Mouse (Mus musculus): ENCODE results near the gene Ghdc. TPM values are rescaled to one million over a fixed set of nuclear protein-coding genes. Genes with fewer than 3 reads are reported as not detected.

Gene Ghdc
- polyA plus RNA-seq, 1 experiment from 2014 or later: 9.6 TPM

DNA sequence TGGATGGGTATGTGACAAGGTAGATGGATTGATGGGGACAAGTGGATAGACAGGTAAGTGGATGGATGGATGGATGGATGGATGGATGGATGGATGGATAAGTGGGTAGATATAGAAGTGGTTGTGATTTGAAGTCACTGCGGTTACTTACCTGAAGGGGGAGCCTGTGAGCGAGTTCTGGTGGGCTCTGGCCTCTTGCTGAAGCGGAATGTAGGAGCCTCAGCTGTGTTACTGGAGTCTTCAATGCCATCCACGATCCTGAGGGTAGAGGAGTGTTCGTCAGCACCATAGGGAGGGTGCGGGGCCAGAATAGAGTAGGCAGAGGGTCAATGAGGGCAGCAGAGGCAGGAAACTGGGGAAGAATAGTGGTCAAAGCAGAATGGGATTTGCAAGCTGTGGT is 25.7 kb downstream of the Ghdc start:
- no peaks in the 10 kb centered on the region for H3K4me1 ChIP-seq (ENCODE audit: control insufficient read depth, insufficient read depth, low read depth, low read length)
- peak; percentile 51; the same call in 1 of the 2 replicates for ATAC-seq
- WGBS: 14% methylated on average over 6 of the region's 6 CpGs
- H3K9me3 ChIP-seq (ENCODE audit: control insufficient read depth, low read length): no peaks in the 10 kb centered on the region
- no peak overlapping the region for H3K4me3 ChIP-seq (ENCODE audit: low read length)
- H3K36me3 ChIP-seq (ENCODE audit: control insufficient read depth, insufficient read depth, low read length): peaks cover 17% of the 10 kb centered on the region
- H3K27me3 ChIP-seq (replicated peaks; ENCODE audit: control insufficient read depth, insufficient read depth, low read length): no peaks in the 10 kb centered on the region
- no peak overlapping the region for H3K4me2 ChIP-seq (ENCODE audit: low read length)
- H3K9ac ChIP-seq (ENCODE audit: low read depth, low read length): no peak overlapping the region; the same call in none of the 2 replicates
- no peak overlapping the region for H3K27ac ChIP-seq (ENCODE audit: low read depth, low read length)

DNA sequence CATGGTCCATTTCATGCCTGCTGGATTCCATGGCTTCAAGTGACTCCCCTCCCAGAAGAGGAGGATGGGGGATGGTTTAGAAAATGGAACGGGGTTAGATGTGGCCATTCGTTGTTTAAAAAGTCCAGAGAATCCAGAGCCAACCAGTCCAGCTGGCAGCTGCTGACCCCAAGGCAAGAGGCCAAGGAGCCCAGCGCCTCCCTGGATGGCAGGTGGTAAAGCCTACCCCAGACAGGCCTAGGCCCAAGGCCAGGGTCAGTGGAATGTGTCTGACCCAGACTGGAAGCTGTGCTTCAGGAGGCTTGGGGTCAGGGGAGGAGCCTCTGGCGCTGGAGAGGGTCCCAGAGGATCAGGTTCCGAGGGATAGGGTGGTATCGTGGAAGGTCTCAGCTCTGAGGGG is 29.4 kb downstream of the Ghdc start:
- 76% methylated on average over 6 of the region's 6 CpGs for WGBS
- no peak for ATAC-seq
- H3K9me3 ChIP-seq (ENCODE audit: control insufficient read depth, low read length): no peaks in the 10 kb centered on the region

DNA sequence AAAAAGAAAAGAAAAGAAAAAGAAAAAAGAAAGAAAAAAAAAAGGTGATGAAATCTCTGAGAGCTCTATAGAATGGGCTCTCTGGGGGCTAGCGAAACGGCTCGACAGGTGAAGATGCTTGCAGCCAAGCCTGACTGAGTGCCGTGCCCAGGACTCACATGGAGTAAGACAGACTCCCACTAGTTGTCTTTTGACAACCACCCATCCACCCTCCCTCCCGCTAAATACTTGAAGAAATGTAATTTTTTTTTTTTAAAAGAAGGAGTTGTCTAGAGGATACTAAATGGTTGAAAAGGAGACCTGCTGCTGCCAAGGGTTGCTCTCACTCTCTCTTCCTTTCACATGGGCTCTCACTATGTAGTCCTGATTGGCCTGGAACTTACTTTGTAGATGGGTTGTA is 32.0 kb downstream of the Ghdc start:
- ATAC-seq: no peak
- Histone ChIP-seq H3K9ac (ENCODE audit: low read depth, low read length) (peak overlapping the region; percentile 72), H3K36me3 (ENCODE audit: control insufficient read depth, insufficient read depth, low read length) (peaks cover 7% of the 10 kb centered on the region), H3K9me3 (ENCODE audit: control insufficient read depth, low read length) (no peaks in the 10 kb centered on the region), H3K4me3 (ENCODE audit: low read length) (peak overlapping the region; percentile 57), H3K27me3 (replicated peaks; ENCODE audit: control insufficient read depth, insufficient read depth, low read length) (no peaks in the 10 kb centered on the region), H3K27ac (ENCODE audit: low read depth, low read length) (peak overlapping the region; percentile 83), H3K4me1 (ENCODE audit: control insufficient read depth, insufficient read depth, low read depth, low read length) (peaks cover 18% of the 10 kb centered on the region), H3K4me2 (ENCODE audit: low read length) (peak overlapping the region; percentile 68)
- WGBS: 15% methylated on average over 5 of the region's 5 CpGs

More for the DNA sequence above, 29.4 kb downstream of the Ghdc start:
- H3K4me2 ChIP-seq (ENCODE audit: low read length): no peak overlapping the region
- no peaks in the 10 kb centered on the region for H3K27me3 ChIP-seq (replicated peaks; ENCODE audit: control insufficient read depth, insufficient read depth, low read length)
- H3K36me3 ChIP-seq (ENCODE audit: control insufficient read depth, insufficient read depth, low read length): peaks cover 12% of the 10 kb centered on the region
- peaks cover 12% of the 10 kb centered on the region for H3K4me1 ChIP-seq (ENCODE audit: control insufficient read depth, insufficient read depth, low read depth, low read length)
- H3K27ac ChIP-seq (ENCODE audit: low read depth, low read length): no peak overlapping the region
- H3K4me3 ChIP-seq (ENCODE audit: low read length): no peak overlapping the region
- no peak overlapping the region for H3K9ac ChIP-seq (ENCODE audit: low read depth, low read length)

DNA sequence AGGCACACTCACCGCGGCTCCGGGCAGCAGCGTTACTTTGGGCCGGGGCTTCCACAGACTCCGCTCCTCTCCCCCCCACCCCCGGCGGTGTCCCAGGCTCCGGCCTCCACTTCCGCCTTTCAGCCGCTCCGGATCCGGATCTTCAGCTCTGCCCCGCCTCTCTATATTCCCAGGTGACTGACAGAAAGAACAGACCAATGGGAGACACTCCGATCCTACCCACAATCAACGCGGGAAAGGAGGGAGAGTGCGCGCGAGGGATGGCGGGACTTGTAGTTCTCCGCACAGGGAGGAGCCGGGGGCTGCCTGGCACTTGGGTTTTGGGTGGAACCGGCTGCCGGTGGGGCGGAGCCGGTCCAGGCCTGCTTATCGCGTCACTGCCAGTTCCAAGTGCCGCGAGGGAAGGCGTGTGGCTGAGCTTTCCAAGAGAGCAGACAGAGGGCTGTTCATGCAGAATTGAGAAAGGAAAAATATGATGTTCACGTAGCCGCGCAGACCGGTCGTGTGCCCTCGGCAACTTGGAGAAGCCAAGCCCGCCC is 32.6 kb downstream of the Ghdc start, which contains the start of gene Rab5c:
Gene Rab5c (minus strand): TSS at position 150 of the 539 bp plus-strand sequence.
- whole genome bisulfite sequencing: under 1% methylated on average over 36 of the region's 39 CpGs

DNA sequence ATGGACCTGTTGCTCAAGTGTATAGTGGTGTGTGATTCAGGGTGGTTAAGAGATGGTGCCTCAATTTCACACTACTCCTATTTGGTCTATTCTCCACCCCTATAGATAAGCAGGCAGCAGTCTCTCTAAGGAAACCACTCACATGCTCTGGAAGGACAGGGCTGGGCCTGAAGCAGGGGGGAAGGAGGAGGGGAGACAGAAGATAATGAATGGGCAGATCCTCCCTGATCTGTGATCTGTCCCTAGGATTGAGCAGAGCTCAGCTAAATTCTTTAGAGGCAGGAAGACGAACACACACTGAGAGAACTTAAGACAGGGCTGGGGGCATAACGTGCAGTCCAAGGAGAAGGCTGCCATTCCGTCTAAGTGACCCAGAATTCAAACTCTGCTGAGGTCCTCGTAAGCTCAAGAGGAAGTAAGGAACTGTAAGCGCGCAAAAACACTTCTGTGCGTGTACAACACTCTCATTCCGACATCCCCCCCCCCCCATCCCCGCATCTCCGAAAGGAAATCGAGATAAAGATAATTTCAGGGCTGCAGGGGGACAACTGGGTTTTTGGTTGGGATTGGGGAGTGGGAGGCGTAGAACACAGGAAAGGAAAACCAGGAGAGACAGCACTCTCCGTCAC is 33.5 kb downstream of the Ghdc start:
- peak overlapping the region; percentile 37; the same call in 1 of the 2 replicates for H3K27ac ChIP-seq (ENCODE audit: low read depth, low read length)
- H3K4me2 ChIP-seq (ENCODE audit: low read length): peak overlapping the region; percentile 91
- H3K9me3 ChIP-seq (ENCODE audit: control insufficient read depth, low read length): no peaks in the 10 kb centered on the region
- peaks cover 18% of the 10 kb centered on the region for H3K4me1 ChIP-seq (ENCODE audit: control insufficient read depth, insufficient read depth, low read depth, low read length)
- peaks cover 7% of the 10 kb centered on the region for H3K36me3 ChIP-seq (ENCODE audit: control insufficient read depth, insufficient read depth, low read length)
- H3K9ac ChIP-seq (ENCODE audit: low read depth, low read length): peak overlapping the region; percentile 80
- no peaks in the 10 kb centered on the region for H3K27me3 ChIP-seq (replicated peaks; ENCODE audit: control insufficient read depth, insufficient read depth, low read length)
- ATAC-seq: no peak
- peak overlapping the region; percentile 57 for H3K4me3 ChIP-seq (ENCODE audit: low read length)
- WGBS: 3% methylated on average over 13 of the region's 13 CpGs

More for the DNA sequence above, 32.6 kb downstream of the Ghdc start, which contains the start of gene Rab5c:
- Histone ChIP-seq H3K27me3 (replicated peaks; ENCODE audit: control insufficient read depth, insufficient read depth, low read length) (no peaks in the 10 kb centered on the region), H3K36me3 (ENCODE audit: control insufficient read depth, insufficient read depth, low read length) (peaks cover 7% of the 10 kb centered on the region), H3K9ac (ENCODE audit: low read depth, low read length) (peak within 1 kb of the TSS; percentile 80), H3K4me3 (ENCODE audit: low read length) (peak within 1 kb of the TSS; percentile 57), H3K4me1 (ENCODE audit: control insufficient read depth, insufficient read depth, low read depth, low read length) (peaks cover 18% of the 10 kb centered on the region), H3K9me3 (ENCODE audit: control insufficient read depth, low read length) (no peaks in the 10 kb centered on the region), H3K27ac (ENCODE audit: low read depth, low read length) (peak within 1 kb of the TSS; percentile 83), H3K4me2 (ENCODE audit: low read length) (peak within 1 kb of the TSS; percentile 91)
- ATAC-seq: peak; percentile 99

DNA sequence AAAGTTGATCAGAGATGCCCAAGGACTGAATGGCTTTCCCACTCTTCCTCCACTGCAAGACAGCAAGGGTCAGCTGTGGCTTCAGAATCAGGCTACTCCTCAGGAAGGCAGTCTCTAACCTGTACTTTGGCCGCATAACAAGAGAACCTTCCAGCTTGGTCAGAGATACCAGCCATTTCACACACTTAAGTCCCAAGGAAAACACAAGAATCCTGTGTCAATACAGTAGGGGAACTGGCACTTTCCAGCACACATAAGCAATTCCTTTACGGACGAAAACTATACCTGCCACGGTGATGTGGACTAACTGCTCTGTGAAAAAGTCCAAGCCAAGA is 34.0 kb downstream of the Ghdc start:
- H3K36me3 ChIP-seq (ENCODE audit: control insufficient read depth, insufficient read depth, low read length): peaks cover 6% of the 10 kb centered on the region
- ATAC-seq: no peak
- H3K4me1 ChIP-seq (ENCODE audit: control insufficient read depth, insufficient read depth, low read depth, low read length): peaks cover 18% of the 10 kb centered on the region
- 82% methylated on average over 4 of the region's 4 CpGs for WGBS
- H3K4me3 ChIP-seq (ENCODE audit: low read length): no peak overlapping the region
- no peaks in the 10 kb centered on the region for H3K9me3 ChIP-seq (ENCODE audit: control insufficient read depth, low read length)
- peak overlapping the region; percentile 91 for H3K4me2 ChIP-seq (ENCODE audit: low read length)
- H3K27me3 ChIP-seq (replicated peaks; ENCODE audit: control insufficient read depth, insufficient read depth, low read length): no peaks in the 10 kb centered on the region
- no peak overlapping the region for H3K9ac ChIP-seq (ENCODE audit: low read depth, low read length)
- H3K27ac ChIP-seq (ENCODE audit: low read depth, low read length): no peak overlapping the region

DNA sequence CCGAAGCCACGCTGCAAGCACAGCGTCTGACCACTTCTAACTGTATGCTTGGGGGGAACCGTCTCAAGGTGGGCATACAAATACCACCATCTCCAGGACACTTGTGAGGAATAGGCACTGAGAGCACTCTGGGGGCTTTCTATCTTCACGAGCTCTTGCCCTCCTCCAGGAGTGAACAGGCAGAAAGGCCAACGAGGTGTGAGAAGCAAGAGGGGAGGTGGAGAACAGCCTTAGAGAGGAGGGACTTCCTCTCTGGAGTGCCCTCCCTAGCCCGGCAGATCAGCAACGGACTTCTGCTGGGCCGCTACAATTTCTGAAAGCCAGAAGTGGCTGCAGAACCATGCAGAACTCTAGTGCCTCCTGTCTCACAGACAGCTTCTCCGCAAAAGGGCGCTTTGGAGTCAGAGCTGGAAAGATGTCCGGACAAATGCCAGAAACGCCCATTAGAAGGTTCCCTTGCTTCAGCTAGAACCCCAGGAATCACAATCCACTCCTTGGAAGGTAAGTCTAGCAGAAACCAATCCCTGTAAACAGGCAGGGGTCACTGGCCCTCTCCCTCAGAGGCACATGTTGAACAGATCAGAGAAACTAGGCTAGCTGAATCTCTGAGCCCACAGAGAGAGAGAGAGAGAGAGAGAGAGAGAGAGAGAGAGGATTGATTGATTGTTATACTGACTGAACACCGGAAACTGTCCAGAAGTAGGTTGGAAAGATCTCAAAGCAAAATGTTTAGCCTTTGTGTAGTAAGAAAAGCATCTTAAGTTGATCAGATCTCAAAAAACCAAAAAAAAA is 34.6 kb downstream of the Ghdc start:
- no peak overlapping the region for H3K9ac ChIP-seq (ENCODE audit: low read depth, low read length)
- 0 out of 2 replicates have a peak overlapping the region, but pooled peaks have one; percentile 7 for H3K4me2 ChIP-seq (ENCODE audit: low read length)

DNA sequence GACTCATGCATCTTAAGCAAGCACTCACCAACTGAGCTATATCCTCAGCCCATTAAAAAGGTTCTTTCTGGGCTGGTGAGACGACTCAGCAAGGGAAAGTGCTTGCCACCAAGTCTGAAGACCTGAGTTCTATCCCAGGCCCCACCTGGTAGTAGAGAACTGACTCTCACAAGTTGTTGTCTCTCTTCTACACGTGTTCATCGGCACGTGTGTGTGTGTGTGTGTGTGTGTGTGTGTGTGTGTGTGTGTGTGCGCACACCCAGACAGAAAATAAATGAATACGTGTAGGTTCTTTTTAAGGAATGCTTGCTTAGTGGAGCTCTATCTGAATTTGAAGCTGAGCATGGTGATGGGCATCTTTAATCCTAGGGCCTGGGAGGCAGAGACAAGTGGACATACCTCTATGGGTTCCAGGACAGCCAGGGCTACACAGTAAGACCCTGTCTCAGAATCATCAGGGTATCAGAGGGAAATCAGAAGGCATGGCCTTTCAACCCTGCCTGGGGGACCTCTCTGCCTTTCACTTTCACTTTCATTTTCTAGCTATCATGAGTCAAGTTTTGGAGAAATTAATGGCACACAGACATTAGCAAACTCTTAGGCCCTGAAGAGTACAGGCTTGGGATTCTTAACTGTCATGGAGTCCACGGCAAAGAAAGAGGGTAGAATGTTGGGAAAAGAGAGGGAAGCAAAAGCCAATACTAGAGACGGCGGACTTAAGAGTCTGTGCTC is 35.5 kb downstream of the Ghdc start:
- 95% methylated on average over 9 of the region's 9 CpGs for WGBS

More for the DNA sequence above, 34.6 kb downstream of the Ghdc start:
- Histone ChIP-seq H3K27me3 (replicated peaks; ENCODE audit: control insufficient read depth, insufficient read depth, low read length) (no peaks in the 10 kb centered on the region), H3K4me3 (ENCODE audit: low read length) (no peak overlapping the region), H3K4me1 (ENCODE audit: control insufficient read depth, insufficient read depth, low read depth, low read length) (peaks cover 18% of the 10 kb centered on the region), H3K27ac (ENCODE audit: low read depth, low read length) (no peak overlapping the region), H3K36me3 (ENCODE audit: control insufficient read depth, insufficient read depth, low read length) (peaks cover under 1% of the 10 kb centered on the region), H3K9me3 (ENCODE audit: control insufficient read depth, low read length) (no peaks in the 10 kb centered on the region)
- WGBS: 84% methylated on average over 14 of the region's 14 CpGs
- ATAC-seq: no peak

More for the DNA sequence above, 35.5 kb downstream of the Ghdc start:
- no peak overlapping the region for H3K4me2 ChIP-seq (ENCODE audit: low read length)
- H3K9me3 ChIP-seq (ENCODE audit: control insufficient read depth, low read length): no peaks in the 10 kb centered on the region
- no peak for ATAC-seq
- no peaks in the 10 kb centered on the region for H3K27me3 ChIP-seq (replicated peaks; ENCODE audit: control insufficient read depth, insufficient read depth, low read length)
- no peak overlapping the region for H3K4me3 ChIP-seq (ENCODE audit: low read length)
- no peak overlapping the region for H3K27ac ChIP-seq (ENCODE audit: low read depth, low read length)
- H3K4me1 ChIP-seq (ENCODE audit: control insufficient read depth, insufficient read depth, low read depth, low read length): peaks cover 18% of the 10 kb centered on the region
- no peak overlapping the region for H3K9ac ChIP-seq (ENCODE audit: low read depth, low read length)
- H3K36me3 ChIP-seq (ENCODE audit: control insufficient read depth, insufficient read depth, low read length): no peaks in the 10 kb centered on the region

Data from hindbrain, embryonic 16.5 days (tissue).